Mouse (Mus musculus) neural tube, embryonic 12.5 days (tissue): ENCODE results near the gene Abhd8. TPM values are rescaled to one million over a fixed set of nuclear protein-coding genes. Genes with fewer than 3 reads are reported as not detected.

Source experiments
- ATAC-seq: fragments of 200-750 bp; cut with Nextera tagmentation; 2 replicates; pipeline ENCODE4 v1.8.0; 2017; ENCODE audit warnings: low read depth, mild to moderate bottlenecking, moderate TSS enrichment, moderate library complexity; ENCODE audit not compliant: low FRiP score
- H3K27ac ChIP-seq: fragments of 300-500 bp; sonication (generic); 2 replicates; pipeline ENCODE4 v1.5.1; 2016
- H3K27me3 ChIP-seq: fragments of 300-500 bp; sonication (generic); replicated peaks from 2 replicates; pipeline ENCODE4 v1.6.1; 2016; ENCODE audit warnings: mild to moderate bottlenecking
- H3K36me3 ChIP-seq: fragments of 300-500 bp; sonication (generic); 2 replicates; pipeline ENCODE4 v1.6.1; 2016; ENCODE audit warnings: mild to moderate bottlenecking
- H3K4me1 ChIP-seq: fragments of 300-500 bp; sonication (generic); 2 replicates; pipeline ENCODE4 v1.6.1; 2016
- H3K4me2 ChIP-seq: fragments of 300-500 bp; sonication (generic); replicated peaks from 2 replicates; pipeline ENCODE4 v1.6.1; 2016; ENCODE audit warnings: mild to moderate bottlenecking
- H3K4me3 ChIP-seq: fragments of 300-500 bp; sonication (generic); 2 replicates; pipeline ENCODE4 v1.5.1; 2016
- H3K9ac ChIP-seq: fragments of 300-500 bp; sonication (generic); 2 replicates; pipeline ENCODE4 v1.6.1; 2016; ENCODE audit warnings: mild to moderate bottlenecking
- H3K9me3 ChIP-seq: fragments of 300-500 bp; sonication (generic); 2 replicates; pipeline ENCODE4 v1.6.1; 2016; ENCODE audit warnings: mild to moderate bottlenecking
- WGBS: fragments of 180-500 bp; shearing (Covaris S2); methylation state at CpG from one replicate; pipeline ENCODE4 v1.1.7; 2016; 5-methylcytosine and 5-hydroxymethylcytosine counted together
- polyA plus RNA-seq: library from polyadenylated mRNA; unstranded; fragments of >200 nt; fragmentation: Nextera tagmentation; extraction: Ambion mirVana; gene quantifications from 2 replicates; pipeline ENCODE4 v1.2.1, GENCODE M21; 2016

Abhd8 gene
- 121 and 128 TPM in 2 replicates for polyA plus RNA-seq

DNA sequence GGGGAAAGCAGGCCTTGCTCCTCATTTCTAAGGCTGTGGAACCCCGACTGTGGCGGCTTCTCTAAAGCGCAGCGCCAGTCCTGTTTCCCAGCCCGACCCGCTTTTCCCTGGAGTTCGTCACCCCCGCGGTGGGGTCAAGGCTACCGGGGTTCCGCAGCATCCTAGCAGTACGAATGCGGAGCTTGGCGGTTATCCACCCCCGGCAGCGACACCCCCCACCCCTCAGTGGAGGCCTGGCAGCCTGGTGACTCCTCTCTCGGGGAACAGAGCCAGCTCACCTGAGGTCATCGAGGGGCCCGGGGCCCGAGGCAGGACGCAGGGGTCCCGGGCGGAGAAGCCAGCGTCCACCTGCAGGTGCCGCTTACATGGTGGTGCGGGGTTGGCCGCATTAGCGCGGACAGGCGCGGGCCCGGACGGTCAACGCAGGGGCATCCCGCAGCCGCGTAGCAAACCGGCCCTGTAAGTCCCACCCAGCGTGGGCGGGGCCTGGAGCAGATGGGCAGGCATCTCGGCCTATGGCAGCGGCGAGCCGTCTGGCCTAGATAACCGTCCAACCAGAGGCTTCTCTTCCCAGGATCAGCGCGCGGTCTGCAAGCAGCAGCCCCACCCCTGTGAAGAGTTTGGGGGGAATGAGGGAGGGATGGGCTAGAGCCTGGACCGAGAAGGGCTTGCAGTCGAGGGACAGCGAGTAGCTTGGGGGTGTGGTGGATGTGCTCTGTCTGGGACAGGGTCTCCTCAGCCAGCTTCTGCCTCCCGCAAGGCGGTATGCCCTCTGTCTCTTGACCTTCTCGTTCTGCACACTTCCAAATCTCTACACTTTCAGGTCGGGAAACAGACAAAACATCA, at the start of gene Abhd8:
Gene Abhd8, minus strand, starts transcription at position 468 of the 846 bp plus-strand sequence.
- Histone ChIP-seq H3K27me3 (no peaks in the 10 kb centered on the region), H3K27ac (peak within 1 kb of the TSS; percentile 53), H3K36me3 (peaks cover 27% of the 10 kb centered on the region), H3K9me3 (no peaks in the 10 kb centered on the region), H3K9ac (peak within 1 kb of the TSS; percentile 85), H3K4me2 (peak within 1 kb of the TSS; percentile 92), H3K4me3 (peak within 1 kb of the TSS; percentile 87), H3K4me1 (peaks cover 35% of the 10 kb centered on the region)
- peak; percentile 81 for ATAC-seq
- WGBS, result under 1% methylated on average over 55 of the region's 55 CpGs

DNA sequence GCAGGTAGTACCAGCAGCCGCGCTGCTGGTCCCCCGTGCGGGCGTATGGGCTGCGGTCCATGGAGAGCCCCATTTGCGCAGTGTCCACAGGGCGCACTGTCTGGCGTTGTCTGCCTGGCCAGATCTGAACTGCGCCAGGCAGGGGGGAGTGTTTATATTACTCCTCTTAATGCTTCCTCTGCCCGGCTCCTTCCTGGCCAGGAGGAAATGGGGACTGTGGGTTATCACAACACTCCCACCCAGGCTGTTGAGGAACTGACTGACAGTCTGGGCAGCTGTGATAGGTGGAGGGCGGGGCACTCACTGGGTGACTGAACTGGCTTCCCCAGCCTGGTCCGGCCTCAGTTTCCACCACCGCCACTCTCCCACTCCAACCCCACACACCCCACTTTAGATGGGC, 48.2 kb upstream of the Abhd8 start, which contains the start of gene Plvap:
Gene Plvap, minus strand, starts transcription at position 109 of the 400 bp plus-strand sequence.
- Histone ChIP-seq H3K27ac (no peak within 1 kb of the TSS), H3K4me1 (peaks cover 11% of the 10 kb centered on the region; the same call in 1 of the 2 replicates), H3K4me2 (no peak within 1 kb of the TSS; the same call in 1 of the 2 replicates), H3K36me3 (no peaks in the 10 kb centered on the region), H3K4me3 (peak within 1 kb of the TSS; percentile 4; the same call in 1 of the 2 replicates), H3K9me3 (no peaks in the 10 kb centered on the region), H3K9ac (no peak within 1 kb of the TSS), H3K27me3 (peaks cover 35% of the 10 kb centered on the region)
- 61% methylated on average over 14 of the region's 14 CpGs for WGBS
- no peak for ATAC-seq

DNA sequence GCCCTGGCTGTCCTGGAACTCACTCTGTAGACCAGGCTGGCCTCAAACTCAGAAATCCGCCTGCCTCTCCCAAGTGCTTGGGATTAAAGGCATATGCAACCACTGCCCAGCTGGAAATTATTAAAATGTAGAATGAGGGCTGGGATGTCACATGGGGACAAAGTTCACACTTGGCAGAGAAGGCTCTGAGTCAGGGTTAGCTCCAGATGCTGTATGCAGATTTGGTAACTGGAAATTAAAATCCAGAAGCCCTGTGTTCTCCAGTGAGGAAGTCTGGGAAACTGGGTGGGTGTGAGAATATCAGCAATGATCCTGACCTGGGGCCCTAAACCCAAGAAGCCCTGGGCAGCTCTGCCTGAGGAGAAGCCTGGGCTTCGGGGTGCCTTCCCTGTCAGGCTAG, 45.9 kb upstream of the Abhd8 start:
- Histone ChIP-seq H3K4me3 (no peak overlapping the region), H3K4me2 (peak overlapping the region; percentile 16; the same call in 1 of the 2 replicates), H3K4me1 (peaks cover 11% of the 10 kb centered on the region; the same call in 1 of the 2 replicates), H3K27ac (no peak overlapping the region), H3K9ac (no peak overlapping the region), H3K36me3 (no peaks in the 10 kb centered on the region), H3K9me3 (no peaks in the 10 kb centered on the region), H3K27me3 (peaks cover 51% of the 10 kb centered on the region)
- no peak for ATAC-seq
- WGBS, result 60% methylated on average over 2 of the region's 2 CpGs

DNA sequence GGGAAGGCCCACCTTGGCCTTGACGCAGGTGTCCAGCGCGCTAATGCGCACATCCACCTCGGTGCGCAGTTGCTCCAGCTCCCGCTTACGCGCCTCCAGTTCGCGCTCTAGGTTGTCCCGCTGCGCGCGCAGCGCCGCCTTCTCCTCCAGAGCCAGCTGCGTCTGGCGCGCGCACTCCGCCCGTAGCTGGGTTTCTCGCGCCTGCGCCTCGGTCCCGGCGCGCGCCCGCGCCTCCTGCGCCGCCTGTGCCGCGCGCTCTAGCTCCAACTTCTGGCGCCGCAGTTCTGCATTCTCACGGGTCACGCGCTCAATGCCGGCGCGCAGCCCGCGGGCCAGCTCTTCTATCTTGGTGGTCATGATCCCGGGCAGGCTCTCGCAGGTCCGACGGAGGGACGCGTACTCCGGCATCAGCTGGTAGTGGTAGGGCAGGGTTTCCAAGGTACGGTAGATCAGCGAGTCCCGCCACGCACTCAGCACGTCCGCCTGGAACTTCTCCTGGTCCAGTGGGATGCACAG, 44.2 kb upstream of the Abhd8 start:
- no peaks in the 10 kb centered on the region for H3K36me3 ChIP-seq
- H3K27me3 ChIP-seq, result peaks cover 51% of the 10 kb centered on the region
- peak overlapping the region; percentile 71 for H3K4me2 ChIP-seq
- 0 out of 2 replicates have a peak overlapping the region, but pooled peaks have one; percentile 35 for H3K9ac ChIP-seq
- H3K4me3 ChIP-seq, result peak overlapping the region; percentile 37
- H3K4me1 ChIP-seq, result peaks cover 11% of the 10 kb centered on the region; the same call in 1 of the 2 replicates
- ATAC-seq, result peak; percentile 63
- under 1% methylated on average over 61 of the region's 61 CpGs for WGBS
- no peak overlapping the region for H3K27ac ChIP-seq
- no peaks in the 10 kb centered on the region for H3K9me3 ChIP-seq

DNA sequence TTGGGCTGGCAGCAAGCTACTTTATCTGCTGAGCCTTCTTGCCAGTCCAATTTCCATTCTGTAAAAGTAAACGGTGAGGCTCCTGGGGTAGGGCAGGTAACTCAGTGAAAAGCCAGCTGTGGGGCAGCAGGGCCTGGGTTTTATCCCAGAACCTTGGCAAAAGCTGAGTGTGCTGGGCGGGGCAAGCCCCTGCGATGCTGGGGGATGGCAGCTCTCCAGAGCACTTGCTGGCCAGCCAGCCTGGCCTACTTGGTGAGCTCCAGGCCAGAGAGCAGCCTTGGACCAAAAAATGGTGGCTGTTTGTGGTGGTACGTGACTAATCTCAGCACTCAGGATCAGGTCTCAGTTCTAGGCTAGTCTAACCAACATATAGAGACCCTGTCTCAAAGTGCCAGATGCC, 42.5 kb upstream of the Abhd8 start:
- peaks cover 51% of the 10 kb centered on the region for H3K27me3 ChIP-seq

DNA sequence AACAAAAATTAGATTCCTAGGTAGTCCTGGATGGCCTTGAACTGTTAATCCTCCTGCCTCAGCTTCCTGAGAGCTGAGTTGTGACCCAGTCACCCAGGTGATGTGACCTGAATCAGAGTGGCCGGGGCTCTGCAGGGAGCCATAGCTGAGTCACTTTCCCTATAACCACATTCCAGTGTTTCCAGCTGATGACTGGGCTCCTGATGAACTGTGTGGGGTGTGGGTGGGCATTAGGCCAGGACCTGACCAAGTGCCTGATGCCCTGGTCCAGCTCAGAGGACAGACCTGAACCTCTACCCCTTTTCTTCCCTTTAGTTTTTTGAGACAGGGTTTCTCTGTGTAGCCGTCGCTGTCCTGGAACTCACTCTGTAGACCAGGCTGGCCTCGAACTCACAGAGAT, 41.9 kb upstream of the Abhd8 start:
- Histone ChIP-seq H3K4me1 (peaks cover 11% of the 10 kb centered on the region; the same call in 1 of the 2 replicates), H3K4me2 (no peak overlapping the region), H3K27ac (no peak overlapping the region), H3K36me3 (no peaks in the 10 kb centered on the region), H3K27me3 (peaks cover 50% of the 10 kb centered on the region), H3K4me3 (no peak overlapping the region), H3K9ac (no peak overlapping the region), H3K9me3 (no peaks in the 10 kb centered on the region)
- WGBS, result 92% methylated on average over 4 of the region's 4 CpGs
- no peak for ATAC-seq

More for the DNA sequence above, 42.5 kb upstream of the Abhd8 start:
- H3K4me3 ChIP-seq, result no peak overlapping the region
- H3K4me1 ChIP-seq, result peaks cover 11% of the 10 kb centered on the region; the same call in 1 of the 2 replicates
- H3K4me2 ChIP-seq, result no peak overlapping the region
- H3K27ac ChIP-seq, result no peak overlapping the region
- WGBS, result 89% methylated on average over 4 of the region's 4 CpGs
- H3K36me3 ChIP-seq, result no peaks in the 10 kb centered on the region
- no peaks in the 10 kb centered on the region for H3K9me3 ChIP-seq
- ATAC-seq, result no peak
- no peak overlapping the region for H3K9ac ChIP-seq

DNA sequence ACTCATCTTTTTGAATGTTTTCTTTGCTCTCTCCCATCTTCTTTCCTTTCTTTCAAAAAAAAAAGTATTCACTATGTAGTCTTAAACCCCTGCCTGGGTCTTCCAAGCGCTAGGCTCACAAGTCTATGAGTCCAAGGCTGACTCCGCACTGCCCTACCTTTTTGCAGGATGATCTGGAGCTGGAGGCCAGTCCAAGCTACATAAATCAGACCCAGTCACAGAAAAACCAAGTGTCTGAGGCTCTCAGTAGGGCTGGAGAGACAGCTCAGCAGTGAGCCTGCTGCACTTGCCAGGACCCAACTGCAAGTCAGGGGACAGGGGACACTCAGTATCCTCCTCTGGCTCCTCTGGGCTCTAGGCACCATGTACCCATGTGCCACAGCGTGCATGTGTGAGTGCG, 40.9 kb upstream of the Abhd8 start:
- peaks cover 41% of the 10 kb centered on the region for H3K27me3 ChIP-seq
- no peaks in the 10 kb centered on the region for H3K9me3 ChIP-seq
- ATAC-seq, result no peak
- 89% methylated on average over 4 of the region's 4 CpGs for WGBS
- no peak overlapping the region for H3K4me2 ChIP-seq
- H3K27ac ChIP-seq, result no peak overlapping the region
- H3K36me3 ChIP-seq, result no peaks in the 10 kb centered on the region
- H3K9ac ChIP-seq, result no peak overlapping the region
- peaks cover 11% of the 10 kb centered on the region; the same call in 1 of the 2 replicates for H3K4me1 ChIP-seq
- H3K4me3 ChIP-seq, result no peak overlapping the region

DNA sequence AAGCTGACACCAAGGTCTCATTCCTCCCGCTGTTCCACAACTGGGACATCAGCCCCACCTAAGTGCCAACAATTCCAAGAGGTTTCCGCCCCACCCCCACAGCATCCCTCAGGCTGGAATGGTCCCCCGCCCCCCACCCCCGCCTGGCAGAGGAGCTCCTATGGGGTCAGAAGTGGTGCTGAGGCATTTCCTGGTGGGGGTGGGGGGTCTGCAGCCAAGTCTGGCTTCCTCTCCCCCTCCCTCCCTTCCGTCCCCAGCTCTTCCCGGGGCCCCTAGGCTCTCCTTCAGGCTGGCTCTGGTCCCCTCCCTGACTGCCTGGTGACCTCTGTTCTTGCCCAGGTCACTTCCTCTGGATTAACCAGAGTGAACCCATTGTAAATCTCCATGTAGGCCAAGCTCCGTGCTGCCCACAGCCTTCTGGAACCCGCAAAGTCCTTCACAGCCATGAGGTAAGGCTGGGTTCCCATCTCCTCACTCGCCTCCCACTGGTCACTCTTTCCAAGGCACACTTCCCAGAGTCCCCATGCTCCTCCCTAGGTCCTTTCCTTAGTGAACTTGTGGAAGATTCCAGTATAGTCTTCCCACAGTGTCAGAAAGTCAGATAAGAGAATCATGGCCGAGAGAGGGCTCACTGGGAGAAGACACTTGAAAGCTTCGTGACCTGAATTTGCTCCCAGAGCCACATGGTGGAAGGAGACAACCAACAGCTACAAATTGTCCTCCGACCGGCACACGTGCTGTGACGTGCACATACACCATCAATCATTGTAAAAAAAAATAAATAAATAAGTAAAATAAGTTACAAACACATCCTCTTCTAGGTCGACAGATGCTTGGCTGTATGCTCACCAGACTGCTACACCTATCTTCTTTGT, 35.6 kb upstream of the Abhd8 start:
- H3K9ac ChIP-seq, result no peak overlapping the region
- 40% methylated on average over 16 of the region's 16 CpGs for WGBS

DNA sequence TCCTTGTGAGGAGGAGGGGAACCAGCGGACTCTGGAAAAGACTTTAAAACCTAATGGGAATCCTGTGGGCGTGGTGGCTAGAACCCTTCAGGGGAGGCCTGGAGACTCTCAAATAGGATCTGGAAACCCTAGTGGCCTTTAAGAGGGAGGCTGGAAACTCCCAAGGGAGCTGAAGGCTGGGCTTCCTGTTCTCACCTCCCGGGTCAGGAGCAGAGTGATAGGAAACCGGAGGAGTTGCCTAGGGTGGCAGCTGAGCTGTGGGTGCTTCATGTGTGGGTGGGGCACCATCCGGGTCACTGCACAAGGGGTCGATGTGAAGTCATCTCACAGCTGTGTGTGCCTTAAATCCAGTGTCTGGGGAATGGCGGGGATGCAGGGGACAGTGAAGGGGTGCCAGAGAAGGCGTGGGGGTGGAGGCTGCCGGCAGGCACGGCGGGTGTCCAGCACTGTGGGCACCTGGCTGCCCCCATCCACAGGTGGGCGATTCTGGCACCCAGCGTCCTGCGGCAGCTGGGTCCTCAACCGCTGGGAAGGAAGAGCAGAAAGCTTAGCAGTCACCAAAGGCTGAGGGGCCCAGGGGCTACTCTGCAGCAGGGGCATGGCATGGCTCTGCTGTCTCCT, 34.5 kb upstream of the Abhd8 start:
- Histone ChIP-seq H3K36me3 (peaks cover 3% of the 10 kb centered on the region; the same call in 1 of the 2 replicates), H3K27ac (no peak overlapping the region), H3K9me3 (no peaks in the 10 kb centered on the region), H3K4me3 (no peak overlapping the region), H3K4me2 (no peak overlapping the region), H3K4me1 (peaks cover 21% of the 10 kb centered on the region), H3K9ac (no peak overlapping the region), H3K27me3 (0 out of 2 replicates have a peak, but pooled peaks cover 4% of the 10 kb centered on the region)
- WGBS, result 28% methylated on average over 15 of the region's 15 CpGs
- ATAC-seq, result no peak

More for the DNA sequence above, 35.6 kb upstream of the Abhd8 start:
- ATAC-seq, result no peak
- 0 out of 2 replicates have a peak, but pooled peaks cover 4% of the 10 kb centered on the region for H3K27me3 ChIP-seq
- H3K36me3 ChIP-seq, result no peaks in the 10 kb centered on the region
- no peak overlapping the region for H3K27ac ChIP-seq
- no peaks in the 10 kb centered on the region for H3K9me3 ChIP-seq
- H3K4me2 ChIP-seq, result no peak overlapping the region
- H3K4me1 ChIP-seq, result peaks cover 21% of the 10 kb centered on the region
- H3K4me3 ChIP-seq, result no peak overlapping the region

DNA sequence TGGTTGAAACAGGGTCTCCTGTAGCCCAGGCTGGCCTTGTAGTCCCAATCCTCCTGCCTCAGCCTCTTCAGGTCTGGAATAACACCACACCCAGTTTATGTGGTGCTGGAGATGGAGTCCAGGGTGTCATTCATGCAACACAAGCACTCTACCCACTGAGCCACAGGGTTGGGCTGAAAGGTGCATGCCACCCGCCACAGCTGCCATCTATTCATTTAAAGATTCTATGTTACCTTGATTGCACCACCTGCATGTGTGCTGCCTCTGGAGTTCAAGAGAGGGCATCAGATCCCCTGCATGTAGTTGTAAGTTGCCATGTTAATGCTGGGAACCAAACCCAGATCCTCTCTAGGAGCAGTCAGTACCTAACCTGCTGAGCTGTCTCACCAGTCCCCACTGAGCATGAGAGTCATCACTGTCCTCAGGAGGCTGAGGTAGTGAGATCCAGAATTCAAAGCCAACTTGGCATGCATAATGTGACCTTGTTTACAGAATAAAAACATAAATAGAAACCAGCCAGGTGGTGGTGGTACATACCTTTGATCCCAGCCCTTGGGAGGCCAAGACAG, 33.7 kb upstream of the Abhd8 start:
- no peak for ATAC-seq
- H3K36me3 ChIP-seq, result peaks cover 11% of the 10 kb centered on the region
- H3K4me3 ChIP-seq, result no peak overlapping the region
- no peak overlapping the region for H3K4me2 ChIP-seq
- H3K4me1 ChIP-seq, result peaks cover 21% of the 10 kb centered on the region
- H3K9ac ChIP-seq, result 0 out of 2 replicates have a peak overlapping the region, but pooled peaks have one; percentile 8
- H3K27ac ChIP-seq, result no peak overlapping the region
- WGBS, result 90% methylated on average over 1 of the region's 1 CpGs
- H3K27me3 ChIP-seq, result 0 out of 2 replicates have a peak, but pooled peaks cover 4% of the 10 kb centered on the region
- no peaks in the 10 kb centered on the region for H3K9me3 ChIP-seq

DNA sequence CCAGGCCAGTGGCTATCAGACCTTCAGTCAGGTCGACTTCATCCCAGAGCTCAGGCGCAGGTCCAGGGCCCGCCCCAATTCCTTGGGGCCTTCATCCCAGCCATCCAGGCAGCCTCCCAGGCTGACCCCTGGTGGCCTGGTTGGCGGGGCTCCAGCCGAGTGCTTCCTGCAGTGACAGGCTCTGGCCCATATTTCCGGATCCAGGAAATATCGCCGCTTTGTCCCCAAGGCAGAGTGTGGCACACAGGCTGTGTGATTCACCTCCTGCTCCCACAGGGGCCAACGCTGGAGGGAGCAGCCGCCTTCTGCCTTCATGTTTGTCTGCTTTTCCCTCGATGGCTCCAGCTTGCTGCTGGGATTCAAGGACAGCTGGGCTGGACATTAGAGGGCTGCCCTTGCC, 33.0 kb upstream of the Abhd8 start:
- Histone ChIP-seq H3K4me2 (no peak overlapping the region), H3K27ac (no peak overlapping the region), H3K9me3 (no peaks in the 10 kb centered on the region), H3K36me3 (peaks cover 18% of the 10 kb centered on the region), H3K9ac (no peak overlapping the region), H3K27me3 (0 out of 2 replicates have a peak, but pooled peaks cover 4% of the 10 kb centered on the region), H3K4me3 (no peak overlapping the region), H3K4me1 (peaks cover 21% of the 10 kb centered on the region)
- ATAC-seq, result no peak
- WGBS, result 47% methylated on average over 11 of the region's 11 CpGs
